Mouse (Mus musculus) myocyte (in vitro differentiated cells): ENCODE data around the gene Gon7.
A peak's percentile ranks its signal among the peaks of the same experiment; 100 is the strongest.

Experiments used
- CEBPB ChIP-seq: IDR thresholded peaks from 2 replicates; pipeline ENCODE4 v1.6.1; 2011; ENCODE audit warnings: mild to moderate bottlenecking, moderate library complexity; ENCODE audit not compliant: poor library complexity, insufficient read depth, severe bottlenecking
- E2F4 ChIP-seq: IDR thresholded peaks from one replicate; pipeline ENCODE4 v1.6.1; 2011; ENCODE audit warnings: mild to moderate bottlenecking, control low read depth, moderate library complexity; ENCODE audit not compliant: insufficient read depth
- MAX ChIP-seq: IDR thresholded peaks from one replicate; pipeline ENCODE4 v1.6.1; 2011; ENCODE audit warnings: low read depth, mild to moderate bottlenecking, control low read depth
- MYOD1 ChIP-seq, 3 experiments: IDR thresholded peaks; one replicate each; pipeline ENCODE4 v1.6.1; 2011; ENCODE audit warnings: control low read depth in 2 of 3, low read depth in 2 of 3, mild to moderate bottlenecking in 2 of 3, moderate library complexity in 1 of 3; ENCODE audit not compliant: insufficient read length in 2 of 3, control insufficient read depth in 1 of 3
- POLR2A ChIP-seq: IDR thresholded peaks from one replicate; pipeline ENCODE4 v1.6.1; 2011; ENCODE audit warnings: low read depth, mild to moderate bottlenecking, control low read depth, moderate library complexity; ENCODE audit not compliant: insufficient read length
- POLR2AphosphoS2 ChIP-seq: IDR thresholded peaks from one replicate; pipeline ENCODE4 v1.6.1; 2011; ENCODE audit warnings: low read depth, control low read depth; ENCODE audit not compliant: insufficient read length
- REST ChIP-seq: IDR thresholded peaks from one replicate; pipeline ENCODE4 v1.6.1; 2011; ENCODE audit warnings: mild to moderate bottlenecking, control low read depth, moderate library complexity; ENCODE audit not compliant: insufficient read depth, insufficient read length
- SRF ChIP-seq: IDR thresholded peaks from one replicate; pipeline ENCODE4 v1.6.1; 2011; ENCODE audit warnings: low read depth; ENCODE audit not compliant: control insufficient read depth, insufficient read length
- TCF12 ChIP-seq: IDR thresholded peaks from one replicate; pipeline ENCODE4 v1.6.1; 2011; ENCODE audit warnings: mild to moderate bottlenecking, control low read depth; ENCODE audit not compliant: poor library complexity, insufficient read depth, severe bottlenecking
- TCF3 ChIP-seq: IDR thresholded peaks from one replicate; pipeline ENCODE4 v1.6.1; 2011; ENCODE audit warnings: low read depth, control low read depth; ENCODE audit not compliant: insufficient read length
- USF1 ChIP-seq: IDR thresholded peaks from one replicate; pipeline ENCODE4 v1.6.1; 2011; ENCODE audit warnings: low read depth, mild to moderate bottlenecking, control low read depth, moderate library complexity

- TF ChIP-seq USF1 (no peak), POLR2A (no peak), MAX (no peak), TCF3 (no peak), E2F4 (no peak), SRF (no peak), REST (no peak), TCF12 (no peak), POLR2AphosphoS2 (no peak), CEBPB (no peak), MYOD1 (IDR thresholded peaks at IDR 0.05; ENCODE audit: control insufficient read depth in 1 of 3, insufficient read length in 2 of 3, low read depth in 2 of 3) (peak in 1 of 3 experiments; percentile 36)
Observed at GRCm38 (mm10) chr12:102705216-102705871, 52.3 kb downstream of the Gon7 start.
